Mouse (Mus musculus) lung, adult 2 months (tissue): ENCODE data around the gene Cdk9. TPM values are rescaled to one million over a fixed set of nuclear protein-coding genes. Genes with fewer than 3 reads are reported as not detected.

ENCODE experiments used
- DNase-seq: peaks from one replicate; pipeline ENCODE4 v3.0.0; 2022
- H3K4me1 ChIP-seq: fragments of 200-500 bp; 2 replicates; pipeline ENCODE4 v1.6.1; 2011; ENCODE audit warnings: low read length; ENCODE audit not compliant: control insufficient read depth, insufficient read depth
- H3K4me3 ChIP-seq: fragments of 200-500 bp; replicated peaks from 2 replicates; pipeline ENCODE3; 2011; ENCODE audit warnings: low read depth, mild to moderate bottlenecking, control low read depth, low read length; ENCODE audit errors: extremely low read depth
- CTCF ChIP-seq: fragments of 200-500 bp; IDR thresholded peaks from 2 replicates; pipeline ENCODE4 v1.5.1; 2011; ENCODE audit warnings: mild to moderate bottlenecking, low read length, control low read depth; ENCODE audit not compliant: insufficient read depth
- POLR2A ChIP-seq: fragments of 200-500 bp; IDR thresholded peaks from 2 replicates; pipeline ENCODE4 v1.6.1; 2011; ENCODE audit warnings: low read depth, mild to moderate bottlenecking, control low read depth, low read length, borderline replicate concordance; ENCODE audit errors: extremely low read depth
- WGBS: fragments of 180-500 bp; shearing (Covaris S2); methylation state at CpG from one replicate; pipeline ENCODE4 v1.1.7; 2018; 5-methylcytosine and 5-hydroxymethylcytosine counted together
- polyA plus RNA-seq: library from polyadenylated mRNA; depleted of rRNA; stranded (reverse); fragments of >200 nt; gene quantifications from 2 replicates; pipeline ENCODE4 v1.2.3, GENCODE M21; 2012

Cdk9 gene
- polyA plus RNA-seq, 1 experiment, result 137 TPM

- DNase-seq, result peak; percentile 97
- Histone ChIP-seq H3K4me1 (peaks cover 27% of the 10 kb centered on the region), H3K4me3 (peak overlapping the region; percentile 82)
- 2% methylated on average over 44 of the region's 44 CpGs for WGBS
- 0 out of 2 replicates have a peak, but pooled peaks have one; percentile 8 for TF ChIP-seq POLR2A
- no peak for TF ChIP-seq CTCF
Observed at GRCm38 (mm10) chr2:32712586-32712933, 316 bp downstream of the Cdk9 start.

- DNase-seq, result peak; percentile 65
- Histone ChIP-seq H3K4me3 (peak overlapping the region; percentile 80), H3K4me1 (peaks cover 27% of the 10 kb centered on the region)
- TF ChIP-seq CTCF, result no peak
- TF ChIP-seq POLR2A, result 0 out of 2 replicates have a peak, but pooled peaks have one; percentile 2
- under 1% methylated on average over 41 of the region's 41 CpGs for WGBS
Observed at GRCm38 (mm10) chr2:32712108-32712551, 746 bp downstream of the Cdk9 start.

- TF ChIP-seq CTCF (no peak), POLR2A (no peak)
- DNase-seq, result no peak
- Histone ChIP-seq H3K4me3 (peak overlapping the region; percentile 80), H3K4me1 (peaks cover 27% of the 10 kb centered on the region)
- WGBS, result 17% methylated on average over 9 of the region's 9 CpGs
Observed at GRCm38 (mm10) chr2:32711301-32712056, 1.4 kb downstream of the Cdk9 start.

GRCm38 (mm10) chr2:32710425-32710824 lies 2.5 kb downstream of the Cdk9 start:
- no peak overlapping the region for H3K4me3 ChIP-seq
- WGBS, result 68% methylated on average over 5 of the region's 5 CpGs
- TF ChIP-seq POLR2A, result no peak
- TF ChIP-seq CTCF, result no peak
- peaks cover 26% of the 10 kb centered on the region for H3K4me1 ChIP-seq
- no peak for DNase-seq

- Histone ChIP-seq H3K4me3 (no peak overlapping the region), H3K4me1 (peaks cover 18% of the 10 kb centered on the region)
- TF ChIP-seq POLR2A, result no peak
- no peak for TF ChIP-seq CTCF
- DNase-seq, result no peak
- 86% methylated on average over 20 of the region's 20 CpGs for WGBS
Observed at GRCm38 (mm10) chr2:32709521-32710137, 3.2 kb downstream of the Cdk9 start.

GRCm38 (mm10) chr2:32708643-32709042 lies 4.2 kb downstream of the Cdk9 start:
- peak; percentile 79 for TF ChIP-seq CTCF
- TF ChIP-seq POLR2A, result no peak
- 21% methylated on average over 3 of the region's 3 CpGs for WGBS
- no peak overlapping the region for H3K4me3 ChIP-seq
- DNase-seq, result peak; percentile 61
- peaks cover 8% of the 10 kb centered on the region for H3K4me1 ChIP-seq

GRCm38 (mm10) chr2:32706971-32707370 lies 5.9 kb downstream of the Cdk9 start:
- no peak overlapping the region for H3K4me3 ChIP-seq
- WGBS, result 85% methylated on average over 6 of the region's 6 CpGs
- H3K4me1 ChIP-seq, result peaks cover 8% of the 10 kb centered on the region
- no peak for TF ChIP-seq CTCF
- TF ChIP-seq POLR2A, result no peak
- DNase-seq, result no peak

- no peak for DNase-seq
- 88% methylated on average over 7 of the region's 7 CpGs for WGBS
- no peak overlapping the region for H3K4me3 ChIP-seq
- no peaks in the 10 kb centered on the region for H3K4me1 ChIP-seq
- TF ChIP-seq CTCF (no peak), POLR2A (no peak)
Observed at GRCm38 (mm10) chr2:32705018-32705417, 7.9 kb downstream of the Cdk9 start.

- no peaks in the 10 kb centered on the region for H3K4me1 ChIP-seq
- TF ChIP-seq POLR2A, result no peak
- no peak for TF ChIP-seq CTCF
- 64% methylated on average over 2 of the region's 2 CpGs for WGBS
- no peak for DNase-seq
- no peak within 1 kb of the TSS for H3K4me3 ChIP-seq
Observed at GRCm38 (mm10) chr2:32704021-32704421, 8.9 kb downstream of the Cdk9 start, which contains the start of gene Fpgs. Gene Fpgs, minus strand, starts transcription at chr2:32704145.
